Mouse (Mus musculus) adrenal gland, postnatal 25 days (tissue): ENCODE measurements around the gene Atp5b. TPM values are rescaled to one million over a fixed set of nuclear protein-coding genes. Genes with fewer than 3 reads are reported as not detected.
"Not testable (repeated sequence)": the region's sequence is repeated elsewhere in the genome, so short reads cannot be mapped to it uniquely, and the experiment has no call there.

Experiments
- DNase-seq: peaks from one replicate; pipeline ENCODE4 v3.0.0; 2021; ENCODE audit warnings: mixed read lengths
- total RNA-seq: library from RNA; stranded (reverse); gene quantifications from 2 replicates; pipeline ENCODE4 v1.2.3, GENCODE M21; 2021

The Atp5b gene
- total RNA-seq, 1 experiment from 2014 or later: 2,437 TPM

GRCm38 (mm10) chr10:128069201-128069600 lies 13.9 kb upstream of the Atp5b start:
- DNase-seq: no peak

DNA sequence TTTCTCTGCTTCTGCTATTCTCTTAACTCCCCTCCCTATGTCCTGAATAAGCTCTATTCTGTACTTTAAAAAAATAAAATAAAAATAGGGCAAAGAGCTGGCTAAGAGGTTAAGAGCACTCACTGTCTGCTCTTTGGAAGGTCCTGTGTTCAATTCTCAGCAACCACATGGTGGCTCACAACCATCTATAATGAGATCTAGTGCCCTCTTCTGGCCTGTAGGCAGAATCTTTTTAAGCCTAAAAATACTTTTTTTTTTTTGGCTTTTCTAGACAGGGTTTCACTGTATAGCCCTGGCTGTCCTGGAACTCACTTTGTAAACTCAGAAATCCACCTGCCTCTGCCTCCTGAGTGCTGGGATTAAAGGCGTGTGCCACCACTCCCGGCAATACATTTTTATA lies 12.6 kb upstream of the Atp5b start:
- DNase-seq: not testable (repeated sequence)

DNA sequence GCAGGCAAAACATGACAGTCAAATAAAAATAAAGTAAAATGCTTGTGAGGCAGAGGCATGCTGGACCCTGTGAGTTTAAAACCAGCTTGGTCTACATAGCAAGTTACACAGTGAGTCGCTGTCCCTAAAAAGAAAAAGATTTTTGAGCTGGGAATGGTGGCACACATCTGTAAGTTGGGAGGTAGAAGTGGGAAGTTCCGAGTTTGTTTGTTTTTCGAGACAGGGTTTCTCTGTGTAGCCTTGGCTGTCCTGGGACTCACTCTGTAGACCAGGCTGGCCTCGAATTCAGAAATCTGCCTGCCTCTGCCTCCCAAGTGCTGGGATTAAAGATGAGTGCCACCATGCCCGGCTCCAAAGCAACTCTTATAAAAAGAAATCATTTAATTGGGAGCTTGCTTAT lies 4.8 kb upstream of the Atp5b start:
- not testable (repeated sequence) for DNase-seq

- no peak for DNase-seq
Measured at GRCm38 (mm10) chr10:128080496-128080895, 2.6 kb upstream of the Atp5b start.

DNA sequence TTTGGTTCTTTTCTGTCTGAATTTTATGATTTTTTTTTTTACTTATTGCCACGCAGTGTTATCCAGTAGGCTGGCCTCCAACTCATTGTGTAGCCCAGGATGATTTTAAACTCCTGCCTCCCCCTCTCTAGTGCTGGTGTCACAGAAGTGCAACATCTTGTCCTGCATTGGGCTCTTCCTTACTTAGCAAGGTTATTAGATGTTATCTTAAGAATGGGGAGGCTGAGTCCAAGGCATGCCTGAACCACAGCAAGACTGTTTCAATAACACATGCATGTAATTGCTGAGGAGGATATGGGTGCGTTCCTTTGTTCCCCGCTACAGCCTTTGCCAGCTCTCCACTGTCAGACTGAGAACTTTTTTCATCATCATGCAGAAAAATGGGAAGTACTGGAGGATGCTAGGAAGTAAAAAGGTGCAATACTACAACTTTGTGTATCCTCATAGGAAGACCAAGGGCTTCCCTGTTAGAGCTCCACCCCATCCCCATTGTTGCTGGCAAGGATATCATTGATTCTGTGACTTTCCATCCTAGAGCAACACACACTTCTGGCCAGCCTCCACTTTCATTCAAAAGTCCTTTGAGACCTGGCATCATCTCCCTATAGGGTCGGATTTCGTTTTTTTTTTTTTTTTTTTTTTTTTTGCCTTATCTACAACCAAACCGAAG lies 1.1 kb upstream of the Atp5b start:
- no peak for DNase-seq

DNA sequence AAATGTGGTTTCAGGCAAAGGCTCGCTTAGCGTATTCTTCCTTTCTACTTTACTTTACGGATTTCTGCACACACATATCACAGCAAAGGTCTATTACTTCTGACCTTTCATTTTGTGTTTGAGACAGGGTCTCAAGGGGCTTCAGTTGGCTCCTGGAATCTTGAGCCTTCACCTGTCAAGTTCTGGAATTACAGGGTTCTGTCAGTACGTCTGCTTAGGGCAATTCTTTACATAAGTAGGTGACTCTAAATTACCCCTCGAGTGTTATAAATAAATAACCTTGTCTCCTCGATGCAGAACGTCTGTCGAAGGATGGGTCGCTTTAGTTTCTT lies 630 bp upstream of the Atp5b start:
- DNase-seq: no peak

- DNase-seq: no peak
Measured at GRCm38 (mm10) chr10:128083688-128084087, 615 bp downstream of the Atp5b start.

- DNase-seq: no peak
Measured at GRCm38 (mm10) chr10:128084160-128084559, 1.1 kb downstream of the Atp5b start.

DNA sequence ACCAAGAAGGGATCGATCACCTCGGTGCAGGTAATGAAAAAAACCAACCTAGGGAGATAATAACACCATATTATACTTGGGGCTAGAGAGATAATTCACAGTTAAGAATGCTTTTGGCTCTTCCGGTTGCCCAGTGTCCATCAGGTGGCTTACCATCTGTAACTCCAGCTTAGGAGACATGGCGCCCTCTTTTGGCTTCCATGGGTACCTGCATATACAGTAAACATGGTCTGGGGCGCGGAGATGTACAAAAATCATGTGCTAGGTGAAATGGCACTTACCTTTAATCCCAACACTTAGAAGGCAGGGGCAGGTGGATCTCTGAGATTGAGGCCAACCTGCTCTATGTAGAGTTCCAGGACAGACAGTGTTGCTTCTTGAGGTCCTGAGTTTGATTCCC lies 3.3 kb downstream of the Atp5b start:
- no peak for DNase-seq

- DNase-seq: not testable (repeated sequence)
Measured at GRCm38 (mm10) chr10:128087216-128087615, 4.1 kb downstream of the Atp5b start.

DNA sequence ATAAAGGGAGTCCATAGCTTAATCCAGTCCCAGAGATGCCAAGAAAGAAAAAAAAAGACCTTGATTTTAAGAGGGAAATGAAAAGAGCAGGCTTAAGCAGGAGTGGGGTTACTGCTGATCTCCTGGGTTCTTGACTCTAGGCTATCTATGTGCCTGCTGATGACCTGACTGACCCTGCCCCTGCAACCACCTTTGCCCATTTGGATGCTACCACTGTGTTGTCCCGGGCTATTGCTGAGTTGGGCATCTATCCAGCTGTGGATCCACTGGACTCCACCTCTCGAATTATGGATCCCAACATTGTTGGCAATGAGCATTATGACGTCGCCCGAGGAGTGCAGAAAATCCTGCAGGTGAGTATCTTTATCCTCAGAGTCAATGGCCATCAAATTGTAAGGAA lies 5.1 kb downstream of the Atp5b start:
- no peak for DNase-seq

- no peak for DNase-seq
Measured at GRCm38 (mm10) chr10:128089842-128090241, 6.8 kb downstream of the Atp5b start.

- DNase-seq: peak; percentile 79
Measured at GRCm38 (mm10) chr10:128090651-128091563, 7.8 kb downstream of the Atp5b start.

GRCm38 (mm10) chr10:128091564-128092505 lies 8.8 kb downstream of the Atp5b start, which contains the start of gene Baz2a:
TSS of gene Baz2a (plus strand) at chr10:128091577.
- peak; percentile 74 for DNase-seq

GRCm38 (mm10) chr10:128092506-128093495 lies 9.7 kb downstream of the Atp5b start:
- DNase-seq: peak; percentile 90

GRCm38 (mm10) chr10:128093496-128094294 lies 10.6 kb downstream of the Atp5b start:
- no peak for DNase-seq

DNA sequence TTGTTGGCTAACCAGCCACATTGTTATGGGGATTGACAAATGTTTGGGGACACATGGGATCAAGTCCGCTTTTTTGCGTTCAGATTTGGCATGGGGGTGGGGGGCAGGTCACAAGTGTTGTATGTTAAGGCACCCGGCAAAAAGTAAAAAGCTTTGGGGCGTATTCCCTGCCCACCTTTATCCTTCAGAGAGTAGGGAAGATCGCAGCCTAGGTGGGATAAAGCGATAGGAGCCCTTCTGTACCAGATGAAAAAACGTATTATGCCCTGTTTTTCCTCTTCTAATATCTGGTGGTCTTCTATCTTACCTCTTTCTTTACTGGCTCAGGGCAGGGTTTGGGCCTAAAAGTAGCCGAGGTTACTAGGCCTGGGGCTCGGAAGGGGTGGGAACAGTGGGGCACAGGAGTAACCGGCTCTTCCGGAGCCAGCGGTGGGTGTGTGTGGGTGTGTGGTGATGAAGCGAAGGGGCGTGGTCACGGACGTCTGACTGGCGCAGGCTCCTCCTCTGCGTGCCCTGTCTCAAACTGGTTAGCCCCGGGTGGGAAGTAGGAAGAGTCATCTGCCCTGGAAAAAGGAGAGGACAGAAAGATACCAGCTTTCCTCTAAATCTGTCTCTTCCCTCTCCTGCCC lies 11.4 kb downstream of the Atp5b start:
- peak; percentile 90 for DNase-seq

DNA sequence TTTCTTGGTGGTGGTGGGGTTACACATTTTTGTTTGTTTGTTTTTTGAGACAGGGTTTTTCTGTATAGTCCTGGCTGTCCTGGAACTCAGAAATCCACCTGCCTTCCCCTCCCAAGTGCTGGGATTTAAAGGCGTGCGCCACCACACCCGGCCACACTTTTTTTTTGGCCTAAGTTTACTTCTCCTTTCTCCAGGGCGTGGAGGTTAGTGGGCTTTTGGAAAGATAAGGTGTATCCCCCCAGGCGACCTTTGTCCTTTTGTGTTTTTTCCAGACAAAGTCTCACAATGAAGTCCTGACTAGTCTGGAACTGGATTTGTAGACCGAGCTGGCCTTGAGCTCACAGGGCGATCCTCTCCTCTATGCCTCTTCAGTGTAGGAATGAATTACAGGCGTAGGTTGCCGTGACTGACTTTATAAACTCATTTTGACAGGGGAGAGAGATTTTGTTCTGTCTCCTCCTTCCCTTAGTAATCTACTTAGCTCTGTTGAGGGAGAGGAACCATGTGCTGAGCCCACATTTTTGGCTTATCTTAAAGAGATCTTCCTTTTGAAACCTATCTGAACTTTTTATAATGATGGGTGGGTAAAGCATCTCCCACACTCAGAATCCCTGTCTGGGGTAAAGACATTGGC lies 12.0 kb downstream of the Atp5b start:
- no peak for DNase-seq

- DNase-seq: no peak
Measured at GRCm38 (mm10) chr10:128096313-128096692, 13.2 kb downstream of the Atp5b start.
